Mouse (Mus musculus) ZHBTc4 (cell line): Measurements from ENCODE around the gene Hk2.
A peak's percentile ranks its signal among the peaks of the same experiment; 100 is the strongest.

Source experiments
- DNase-seq: peaks from one replicate; pipeline ENCODE4 v3.0.0-alpha.2; 2011; ENCODE audit warnings: low read depth, low spot score

Gene Hk2

DNA sequence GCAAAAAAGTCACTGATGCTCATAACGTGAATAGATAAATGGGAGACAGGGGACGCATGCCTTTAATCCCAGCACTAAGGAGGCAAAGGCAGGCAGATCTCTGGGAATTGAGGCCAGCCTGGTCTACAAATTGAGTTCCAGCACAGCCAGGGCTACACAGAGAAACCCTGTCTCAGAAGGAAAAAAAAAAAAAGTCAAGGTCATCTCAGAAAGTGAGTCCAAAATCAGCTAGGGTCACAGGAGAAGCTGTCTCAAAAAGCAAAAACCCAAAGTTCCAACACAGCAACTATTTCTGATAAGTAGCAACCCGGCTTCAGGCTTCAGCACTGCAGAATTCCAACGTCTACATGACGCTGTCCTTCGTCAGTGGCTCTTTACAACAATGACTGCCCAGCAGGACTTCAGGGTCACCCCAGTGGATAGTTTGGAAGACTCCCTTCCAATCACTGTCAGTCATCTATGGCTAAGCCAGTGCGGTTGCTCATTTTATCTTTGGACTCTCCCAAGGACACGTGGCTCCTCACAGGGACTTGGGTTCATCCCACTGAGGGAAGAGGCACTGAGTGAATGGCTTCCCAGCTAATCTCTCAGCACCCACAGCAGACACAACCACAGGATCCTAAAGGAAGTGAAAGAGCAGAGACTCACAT, 33.3 kb downstream of the Hk2 start:
- DNase-seq: no peak

DNA sequence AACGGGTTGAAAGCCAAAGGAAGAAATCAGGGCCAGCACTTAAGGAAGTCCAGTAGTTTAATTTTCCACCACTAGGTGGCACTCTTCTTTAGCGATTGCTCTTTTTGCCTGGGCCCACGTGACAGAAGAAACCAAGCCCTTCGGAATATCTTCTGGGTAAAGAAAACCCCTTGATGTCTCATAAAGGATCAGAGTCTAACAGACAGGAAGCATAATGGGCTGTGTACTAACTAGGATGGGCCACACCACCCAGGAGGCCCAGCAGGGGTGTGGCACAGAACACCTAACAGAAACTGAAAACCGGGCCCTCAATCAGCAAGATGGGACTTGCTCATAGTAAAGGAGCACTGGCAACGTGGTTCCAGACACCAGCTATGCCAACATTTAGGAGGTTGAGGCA, 34.0 kb downstream of the Hk2 start:
- DNase-seq: peak; percentile 69

- no peak for DNase-seq
Measured at GRCm38 (mm10) chr6:82737634-82738540, 36.4 kb downstream of the Hk2 start.

DNA sequence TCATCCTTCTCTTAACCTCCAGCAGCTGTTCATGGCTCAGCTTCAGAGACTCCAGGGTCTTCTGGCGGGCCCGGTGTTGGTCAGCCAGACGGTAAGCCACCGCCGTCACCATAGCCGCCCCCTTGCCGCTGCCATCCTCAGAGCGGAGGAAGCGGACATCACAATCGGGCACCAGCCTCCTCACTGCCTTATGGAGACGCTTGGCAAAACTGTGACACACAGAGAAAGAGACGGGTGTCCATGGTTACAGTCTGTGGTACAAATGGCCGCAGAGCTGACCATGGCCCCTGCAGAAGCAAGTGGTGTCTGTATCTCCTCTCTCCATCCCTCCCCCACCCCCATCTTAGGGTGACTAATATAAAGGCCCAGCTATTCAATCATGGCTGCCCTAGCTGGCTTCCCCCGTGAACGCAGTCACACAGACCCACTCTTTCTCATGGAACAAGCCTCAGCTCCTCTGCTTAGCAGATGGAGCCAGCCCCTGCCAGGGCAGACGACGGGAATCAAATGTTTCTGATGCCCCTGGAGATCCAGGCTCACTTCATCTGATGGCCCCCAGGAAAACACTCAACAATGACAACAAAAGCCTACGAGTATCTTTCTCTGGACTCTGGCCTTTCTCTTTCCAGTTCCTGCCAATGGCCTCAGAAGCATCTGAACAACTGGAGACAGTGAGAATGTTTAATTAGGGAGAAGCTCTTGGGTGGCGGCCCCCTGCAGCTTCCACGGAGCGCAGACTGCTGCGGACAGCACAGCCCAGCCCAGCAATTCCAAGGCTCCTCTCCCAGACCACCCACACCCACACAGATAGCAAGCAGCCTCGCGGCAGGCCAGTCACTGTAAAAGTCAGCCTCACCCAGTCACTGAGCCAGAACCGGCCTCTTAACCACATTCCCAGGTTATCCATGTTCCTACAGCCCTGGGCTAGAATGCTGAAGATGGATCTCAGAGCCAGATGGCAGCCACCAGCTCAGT, 37.3 kb downstream of the Hk2 start:
- peak; percentile 78 for DNase-seq

GRCm38 (mm10) chr6:82735347-82735746, 38.9 kb downstream of the Hk2 start:
- DNase-seq: peak; percentile 71

GRCm38 (mm10) chr6:82728635-82729034, 45.6 kb downstream of the Hk2 start:
- no peak for DNase-seq

DNA sequence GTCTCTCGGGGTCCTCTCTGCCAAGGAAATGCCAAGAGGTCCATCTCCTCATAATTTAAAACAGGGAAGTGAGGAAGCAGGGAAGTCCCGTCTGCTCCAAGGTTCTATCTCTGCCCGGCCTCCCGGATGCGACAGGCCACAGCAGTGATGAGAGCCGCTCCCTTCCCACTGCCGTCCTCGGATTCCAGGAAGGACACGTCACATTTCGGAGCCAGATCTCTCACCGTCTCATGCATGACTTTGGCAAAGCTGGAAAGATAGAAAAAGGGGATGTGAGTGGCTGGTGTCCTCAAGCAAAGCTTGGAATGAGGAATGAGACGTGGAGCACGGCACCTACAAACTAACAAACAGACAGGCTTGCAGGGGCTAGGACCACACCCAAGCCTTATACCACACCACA, 47.0 kb downstream of the Hk2 start:
- peak; percentile 59 for DNase-seq

DNA sequence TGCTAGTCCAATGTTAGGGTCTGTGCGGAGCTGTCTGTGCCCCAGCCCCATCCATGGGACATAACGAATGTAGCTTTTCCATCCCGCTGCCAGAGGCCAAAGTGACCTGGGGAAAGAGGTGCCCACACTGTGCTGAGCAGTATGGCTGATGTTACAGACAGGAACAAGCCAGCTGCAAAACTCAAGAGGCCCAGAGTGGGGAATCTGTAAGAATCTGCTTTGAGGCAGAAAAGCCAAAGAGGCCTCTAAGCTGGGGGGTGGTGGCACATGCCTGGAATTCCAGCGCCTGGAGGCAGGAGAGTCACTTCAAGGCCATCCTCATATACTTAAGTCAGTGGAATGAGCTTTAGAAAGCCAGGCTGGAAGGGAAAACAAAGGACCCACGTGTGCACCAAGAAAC, 50.9 kb downstream of the Hk2 start:
- DNase-seq: peak; percentile 96

- no peak for DNase-seq
Measured at GRCm38 (mm10) chr6:82716126-82716525, 58.1 kb downstream of the Hk2 start.

- no peak for DNase-seq
Measured at GRCm38 (mm10) chr6:82715653-82716052, 58.6 kb downstream of the Hk2 start.

GRCm38 (mm10) chr6:82715253-82715652, 59.0 kb downstream of the Hk2 start:
- no peak for DNase-seq

- no peak for DNase-seq
Measured at GRCm38 (mm10) chr6:82714841-82715240, 59.4 kb downstream of the Hk2 start.

DNA sequence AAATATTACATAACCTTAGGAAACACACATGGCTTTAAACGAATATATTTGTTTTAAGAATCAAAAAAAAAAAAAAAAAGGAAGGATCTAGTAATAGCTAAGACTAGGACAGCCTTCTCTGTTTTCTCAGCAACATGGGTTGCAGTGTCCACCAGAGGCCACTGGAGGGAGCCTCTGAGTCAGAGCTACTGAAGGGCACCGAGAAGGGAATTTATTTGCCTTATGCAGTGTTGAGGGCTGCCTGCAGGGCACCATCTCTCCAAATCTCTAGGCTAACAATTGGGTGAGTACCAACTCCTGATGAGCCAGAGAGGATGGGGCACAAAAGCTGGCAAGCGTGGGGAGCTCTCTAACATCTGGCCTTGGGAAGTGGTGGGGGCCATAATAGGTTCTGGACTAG, 60.0 kb downstream of the Hk2 start:
- DNase-seq: peak; percentile 92

- DNase-seq: peak; percentile 69
Measured at GRCm38 (mm10) chr6:82707742-82708141, 66.5 kb downstream of the Hk2 start.

DNA sequence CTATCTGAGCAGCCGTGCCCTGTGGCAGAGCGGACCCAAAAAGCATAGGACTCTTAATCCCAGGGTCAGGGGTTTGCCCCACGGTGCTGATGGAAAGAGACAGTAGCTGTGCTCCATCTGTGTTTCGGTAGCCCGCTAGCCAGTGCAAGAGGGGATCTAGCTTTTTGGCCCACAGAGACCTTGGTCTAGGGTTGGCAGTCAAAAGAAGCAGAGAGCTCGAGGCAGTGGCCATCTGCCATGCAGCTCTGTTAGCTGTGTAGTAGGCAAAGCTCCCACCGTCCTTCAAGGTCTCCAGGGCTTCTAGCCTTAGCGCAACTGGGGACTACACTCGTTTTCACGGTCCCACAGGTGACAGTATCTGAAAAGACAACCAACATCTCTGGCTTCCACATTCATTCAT, 67.0 kb downstream of the Hk2 start:
- DNase-seq: no peak

DNA sequence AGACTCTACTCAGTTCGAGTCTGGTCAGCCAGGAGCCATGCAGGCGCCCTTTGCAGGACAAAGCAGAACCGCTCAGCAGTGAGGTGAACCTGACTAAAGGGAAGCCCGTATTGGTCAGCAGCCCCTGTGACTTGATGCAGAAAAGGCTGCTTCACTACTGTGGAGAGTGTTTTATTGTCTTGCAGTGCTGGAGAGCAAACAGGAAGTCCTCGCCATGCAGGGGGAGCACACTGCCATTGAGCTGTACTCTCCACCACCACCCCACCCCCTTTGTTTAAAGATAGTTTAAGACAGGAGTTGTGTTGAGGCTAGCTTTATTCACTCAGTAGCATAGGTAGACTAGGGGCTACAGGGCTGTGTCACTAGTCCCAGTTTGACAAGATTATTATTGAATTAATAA, 69.0 kb downstream of the Hk2 start, which contains the start of gene Pole4:
TSS of gene Pole4 (minus strand) at position 145 of the 400 bp plus-strand sequence.
- no peak for DNase-seq

DNA sequence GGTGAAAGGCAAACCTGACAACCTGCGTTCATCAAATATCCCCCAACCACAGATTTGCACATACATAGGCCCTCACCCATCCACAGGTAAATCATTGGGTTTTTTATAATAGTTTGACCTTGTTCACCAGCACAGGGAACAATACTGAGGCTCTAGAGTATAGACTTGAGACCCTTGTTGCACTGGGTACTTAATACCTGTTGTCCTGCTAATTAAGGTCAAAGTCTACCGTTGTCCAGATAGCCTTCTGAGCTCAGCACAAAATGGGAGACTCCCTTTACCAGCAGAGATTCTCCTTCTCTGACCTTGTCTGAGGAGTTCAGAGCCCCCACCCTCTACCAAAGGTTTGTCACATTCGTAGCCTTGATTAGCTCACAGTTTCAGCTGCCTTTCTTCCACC, 70.5 kb downstream of the Hk2 start:
- DNase-seq: peak; percentile 96

- DNase-seq: peak; percentile 97
Measured at GRCm38 (mm10) chr6:82702593-82703017, 71.6 kb downstream of the Hk2 start.

GRCm38 (mm10) chr6:82701296-82701695, 73.0 kb downstream of the Hk2 start:
- DNase-seq: no peak

GRCm38 (mm10) chr6:82699831-82700230, 74.4 kb downstream of the Hk2 start:
- DNase-seq: no peak

GRCm38 (mm10) chr6:82696736-82697135, 77.5 kb downstream of the Hk2 start:
- peak; percentile 35 for DNase-seq

- peak; percentile 66 for DNase-seq
Measured at GRCm38 (mm10) chr6:82694668-82695067, 79.6 kb downstream of the Hk2 start.
